Mouse (Mus musculus) brain, embryonic 14.5 days (tissue): ENCODE results near the gene Dcaf15. TPM values are rescaled to one million over a fixed set of nuclear protein-coding genes. Genes with fewer than 3 reads are reported as not detected.

ENCODE experiments used
- DNase-seq: peaks from one replicate; pipeline ENCODE4 v3.0.0-alpha.2; 2011; ENCODE audit warnings: low read depth
- CTCF ChIP-seq: fragments of 200-500 bp; IDR thresholded peaks from 2 replicates; pipeline ENCODE4 v1.5.1; 2012; ENCODE audit warnings: inconsistent platforms, mild to moderate bottlenecking, moderate library complexity, borderline replicate concordance; ENCODE audit not compliant: insufficient read depth, insufficient read length; ENCODE audit errors: extremely low read depth
- POLR2A ChIP-seq: fragments of 200-500 bp; IDR thresholded peaks from 2 replicates; pipeline ENCODE4 v1.6.1; 2012; ENCODE audit warnings: mild to moderate bottlenecking, inconsistent platforms, borderline replicate concordance; ENCODE audit not compliant: poor library complexity, insufficient read depth, insufficient read length, severe bottlenecking; ENCODE audit errors: extremely low read depth
- polyA plus RNA-seq: library from polyadenylated mRNA; depleted of rRNA; stranded (reverse); fragments of >200 nt; gene quantifications from 2 replicates; pipeline ENCODE4 v1.2.3, GENCODE M21; 2012

The Dcaf15 gene
- polyA plus RNA-seq, 1 experiment: 109 TPM

DNA sequence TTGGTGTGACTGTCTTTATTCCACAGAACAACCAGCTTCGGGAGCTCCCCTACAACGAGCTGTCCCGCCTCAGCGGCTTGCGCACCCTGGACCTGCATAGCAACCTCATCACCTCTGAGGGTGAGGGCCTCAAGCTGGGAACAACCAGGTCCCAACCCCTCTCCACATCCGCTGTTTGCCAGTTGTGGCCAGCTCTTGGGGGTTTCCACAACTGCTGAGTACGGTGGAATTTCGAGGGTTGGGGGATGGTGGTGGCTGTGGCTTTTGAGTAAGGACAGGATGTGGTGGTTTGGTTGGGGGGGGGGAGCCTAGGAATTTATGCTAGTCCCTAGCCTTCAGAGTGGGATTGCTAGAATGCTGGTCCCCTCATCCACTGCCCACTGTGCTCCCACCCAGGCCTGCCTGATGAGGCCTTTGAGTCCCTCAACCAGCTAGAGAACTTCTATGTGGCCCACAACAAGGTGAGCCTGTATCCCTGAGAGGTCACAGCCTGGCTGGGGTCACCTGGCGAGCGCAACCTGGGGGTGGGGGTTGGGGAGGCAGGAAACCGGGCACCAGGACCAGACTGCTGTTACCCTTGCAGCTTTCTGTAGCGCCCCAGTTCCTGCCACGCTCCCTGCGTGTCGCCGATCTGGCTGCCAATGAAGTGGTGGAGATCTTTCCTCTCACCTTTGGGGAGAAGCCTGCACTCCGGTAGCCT is 22.8 kb upstream of the Dcaf15 start:
- no peak for DNase-seq
- no peak for TF ChIP-seq POLR2A
- no peak for TF ChIP-seq CTCF

DNA sequence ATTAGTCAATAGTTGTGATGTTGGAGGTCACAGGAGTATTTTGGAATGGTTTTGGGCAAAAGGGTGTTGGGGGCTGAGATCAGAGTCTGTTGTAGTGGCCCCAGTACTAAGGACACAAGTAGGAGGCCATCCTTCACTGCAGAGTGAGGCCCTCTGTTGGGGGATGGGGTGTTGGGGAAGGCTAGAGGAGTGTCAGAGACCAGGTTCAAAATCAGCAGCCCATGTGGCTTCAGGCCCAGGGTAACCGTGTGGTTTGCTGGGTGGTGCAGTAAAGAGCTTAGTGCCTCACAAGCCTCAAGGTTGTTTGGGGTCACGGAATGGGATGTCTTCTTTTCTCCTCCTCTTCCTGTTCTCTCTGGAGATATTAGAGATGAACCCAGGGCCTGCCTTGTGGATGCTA is 22.2 kb upstream of the Dcaf15 start:
- TF ChIP-seq CTCF (no peak), POLR2A (no peak)
- DNase-seq: no peak

DNA sequence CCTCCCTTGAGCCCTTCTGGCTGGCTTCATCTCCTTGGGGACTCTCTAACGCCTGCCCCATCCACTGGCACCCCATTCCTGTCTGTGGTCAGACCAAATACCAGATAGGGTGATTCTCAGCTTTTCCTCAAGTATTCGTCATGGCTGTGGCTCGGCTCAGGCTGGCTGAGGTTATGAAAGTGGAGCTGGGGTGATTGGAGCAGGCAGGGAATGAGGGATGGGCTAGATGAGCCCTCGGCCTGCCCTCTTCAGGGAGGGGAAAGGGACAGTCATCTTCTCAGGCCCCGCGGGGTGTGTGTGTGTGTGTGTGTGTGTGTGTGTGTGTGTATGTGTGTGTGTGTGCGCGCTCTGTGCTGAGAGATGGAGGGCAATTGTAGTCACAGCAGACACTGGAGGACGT is 21.1 kb upstream of the Dcaf15 start, which contains the start of gene Podnl1:
Gene Podnl1 (plus strand): TSS at position 334 of the 400 bp plus-strand sequence.
- TF ChIP-seq CTCF: no peak
- TF ChIP-seq POLR2A: no peak
- no peak for DNase-seq

DNA sequence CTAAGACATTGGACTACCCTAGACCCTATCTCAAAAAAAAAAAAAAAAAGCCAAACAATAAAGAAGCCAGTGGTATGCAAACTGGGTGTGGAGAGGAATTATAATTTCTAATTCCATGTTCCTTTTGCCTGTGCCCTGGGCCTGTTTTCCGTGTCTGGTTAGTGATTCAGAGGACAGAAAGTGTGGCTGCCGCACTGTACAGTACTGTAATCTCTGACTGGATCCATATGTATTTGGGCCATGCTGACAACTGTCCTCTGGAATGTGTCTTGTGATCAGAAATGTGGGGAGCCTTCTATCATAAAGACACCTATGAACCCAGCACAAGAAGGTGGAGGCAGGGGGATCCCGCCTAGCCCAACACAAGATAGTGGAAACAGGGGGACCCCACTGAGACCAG is 17.6 kb upstream of the Dcaf15 start:
- no peak for DNase-seq
- no peak for TF ChIP-seq CTCF

DNA sequence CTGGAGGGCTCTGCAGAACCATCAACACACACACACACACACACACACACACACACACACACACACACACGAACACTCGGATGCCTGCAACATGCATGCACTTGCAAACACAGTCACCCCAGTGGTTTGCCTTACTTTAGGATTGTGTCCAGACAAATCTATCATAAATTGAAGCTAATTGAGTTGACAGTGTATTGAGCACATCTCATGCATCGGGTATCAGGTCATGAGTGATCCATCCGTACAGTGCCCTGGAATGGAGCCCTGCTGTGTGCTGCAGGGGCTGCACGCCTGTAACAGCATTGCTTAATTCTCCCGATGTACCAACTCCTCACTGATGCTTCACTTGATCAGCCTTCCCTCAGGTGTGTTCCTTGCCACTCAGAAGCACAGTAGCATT is 11.1 kb upstream of the Dcaf15 start:
- TF ChIP-seq POLR2A (no peak), CTCF (no peak)
- DNase-seq: no peak

DNA sequence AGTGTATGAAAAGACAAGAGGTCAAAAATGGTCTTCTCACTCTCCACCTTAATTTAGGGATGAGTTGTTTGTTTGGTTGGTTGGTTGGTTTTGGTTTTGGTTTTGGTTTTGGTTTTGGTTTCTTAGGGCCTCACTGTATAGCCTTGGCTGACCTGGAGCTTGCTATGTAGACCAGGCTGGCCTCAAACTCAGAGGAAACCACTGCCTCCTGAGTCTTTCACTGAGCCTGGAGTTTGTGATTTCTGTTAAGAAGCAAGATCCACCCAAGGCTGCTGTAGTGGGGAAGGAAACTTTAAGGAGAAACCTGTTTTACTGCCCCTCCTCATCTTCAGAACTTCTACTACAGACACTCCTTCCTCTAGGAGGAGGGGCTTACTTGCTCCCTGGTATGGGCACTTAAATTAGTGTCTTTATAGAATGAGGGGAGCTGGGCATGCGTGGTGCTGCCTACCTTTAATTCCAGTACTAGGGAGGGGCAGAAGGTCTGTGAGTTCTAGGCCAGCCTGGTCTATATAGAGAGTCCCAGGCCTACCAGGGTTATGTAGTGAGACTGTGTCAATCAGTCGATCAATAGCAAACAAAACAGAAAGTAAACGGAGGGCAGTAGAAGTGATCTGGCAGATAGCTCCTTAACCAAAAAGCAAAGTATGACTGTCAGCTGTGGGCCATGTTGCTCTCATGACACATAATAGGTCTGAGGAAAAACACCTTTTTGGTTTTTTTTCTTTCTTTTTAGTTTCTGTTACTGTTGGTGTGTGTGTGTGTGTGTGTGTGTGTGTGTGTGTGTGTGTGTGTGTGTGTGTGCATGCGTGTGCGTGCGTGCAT is 1.9 kb upstream of the Dcaf15 start:
- no peak for DNase-seq
- no peak for TF ChIP-seq POLR2A
- TF ChIP-seq CTCF: no peak

DNA sequence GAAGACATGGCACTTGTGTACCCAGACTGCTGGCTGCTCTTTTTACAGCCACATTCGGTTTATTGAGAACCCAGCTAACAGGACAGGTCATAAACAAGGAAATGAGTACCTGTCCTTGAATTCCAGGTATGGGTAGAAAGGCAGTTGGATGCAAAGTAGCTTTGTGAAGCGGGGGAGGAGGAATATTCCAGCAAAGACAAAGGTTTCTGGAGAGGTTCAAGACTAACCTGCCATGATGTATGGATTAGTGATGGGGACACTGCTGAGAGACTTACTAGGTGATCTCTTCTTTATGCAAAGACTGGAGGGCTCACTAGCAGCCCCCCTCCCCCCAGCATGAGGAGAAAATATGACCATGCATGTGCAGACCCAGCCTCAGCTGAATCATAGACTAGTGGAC is 1.1 kb upstream of the Dcaf15 start:
- DNase-seq: no peak
- no peak for TF ChIP-seq CTCF
- no peak for TF ChIP-seq POLR2A

DNA sequence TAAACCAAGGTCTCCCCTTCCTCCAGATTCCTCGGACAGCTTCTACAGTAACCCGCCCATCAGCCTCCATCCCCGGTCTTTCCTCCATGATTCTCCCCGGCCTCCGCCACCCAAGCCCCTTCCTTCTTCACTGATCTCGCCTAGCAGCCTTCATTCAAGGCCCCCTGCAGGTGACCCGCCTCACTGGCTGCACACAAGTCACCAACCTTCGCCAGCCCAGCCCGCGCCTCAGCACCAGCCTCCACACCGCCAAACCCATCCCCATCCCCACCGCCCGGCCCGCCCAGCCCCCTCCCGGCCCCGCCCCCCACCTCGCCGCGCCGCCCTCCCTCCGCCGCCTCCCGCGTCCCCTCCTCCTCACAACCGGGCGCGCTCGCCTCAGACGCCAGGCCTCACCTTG is 347 bp downstream of the Dcaf15 start:
- peak; percentile 89 for DNase-seq
- TF ChIP-seq CTCF (peak; percentile 37; the same call in 1 of the 2 replicates), POLR2A (no peak)

DNA sequence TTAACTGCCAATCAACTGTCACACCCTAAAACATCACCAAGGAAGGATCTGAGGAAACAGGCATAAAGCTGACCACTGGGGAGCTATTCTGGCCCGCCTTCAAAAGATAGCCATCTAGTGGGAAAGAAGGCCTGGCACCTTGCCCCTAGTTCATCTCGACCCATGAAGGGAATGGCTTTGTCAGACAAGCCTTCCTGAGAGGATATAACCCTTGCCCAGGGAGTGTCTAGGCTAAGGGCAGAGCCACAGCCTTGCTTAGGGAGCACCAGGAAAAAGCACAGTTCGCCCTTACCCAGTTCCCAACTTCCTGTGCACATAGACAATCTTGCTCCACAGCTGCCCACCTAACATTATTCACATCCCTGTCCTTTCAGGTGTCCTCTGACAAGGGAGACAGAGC is 967 bp downstream of the Dcaf15 start:
- no peak for TF ChIP-seq POLR2A
- no peak for TF ChIP-seq CTCF
- peak; percentile 13 for DNase-seq

DNA sequence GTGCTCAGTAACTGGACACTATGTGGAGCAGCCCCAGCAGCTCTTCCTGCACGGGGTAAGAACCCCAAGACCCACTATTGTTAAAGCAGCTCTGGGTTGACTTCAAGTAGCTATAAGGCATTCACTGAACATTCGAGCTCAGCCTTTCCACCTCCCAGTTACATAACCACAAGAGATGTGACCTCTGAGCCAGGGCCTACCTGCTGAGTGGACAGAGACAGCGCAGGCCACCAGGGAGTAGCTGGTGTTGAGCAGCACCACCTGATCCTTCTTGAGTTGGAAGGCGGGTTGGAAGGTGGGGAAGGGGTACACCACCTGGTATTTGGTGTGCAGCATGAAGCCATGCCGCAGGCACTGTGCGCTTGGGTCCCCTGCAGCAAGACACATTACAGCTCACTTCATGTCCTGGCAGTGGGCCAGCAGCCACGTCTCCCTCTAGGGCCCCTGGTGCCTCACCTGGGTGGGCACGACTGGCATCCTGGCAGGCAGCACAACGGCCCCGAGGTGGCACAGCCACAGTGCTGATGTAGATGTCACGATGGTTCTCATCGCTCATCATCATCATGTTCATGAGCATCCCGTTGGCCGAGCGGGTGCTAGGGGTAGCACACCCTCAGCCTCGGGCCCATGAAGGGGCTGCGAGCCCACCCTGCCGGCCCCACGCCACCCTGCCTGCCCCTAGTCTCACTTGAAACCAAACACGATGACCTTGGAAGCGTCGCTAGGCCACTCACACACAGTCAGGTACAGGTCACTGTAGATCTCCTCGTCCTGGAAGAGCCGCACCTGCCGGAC is 2.9 kb downstream of the Dcaf15 start:
- no peak for DNase-seq
- TF ChIP-seq POLR2A (no peak), CTCF (no peak)

DNA sequence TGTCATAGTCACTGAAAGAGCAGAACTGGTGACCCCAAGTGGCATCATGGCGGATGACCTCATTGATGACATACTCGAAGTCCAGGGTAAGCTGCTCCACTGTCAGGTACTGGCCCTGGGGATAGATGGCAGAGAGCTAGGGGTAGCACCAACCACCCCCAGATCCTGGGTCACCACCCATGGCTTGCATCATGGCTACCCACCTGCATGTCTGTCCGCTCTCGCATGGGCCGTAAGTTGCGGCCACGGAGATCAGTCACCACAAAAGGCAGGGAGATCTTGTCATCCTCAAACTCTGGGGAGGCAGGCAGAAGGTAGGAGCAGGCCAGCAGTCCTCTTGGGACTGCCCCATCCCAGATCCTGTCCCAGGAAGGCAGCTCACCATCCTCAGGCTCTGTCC is 6.2 kb downstream of the Dcaf15 start:
- no peak for TF ChIP-seq POLR2A
- no peak for TF ChIP-seq CTCF

More for the DNA sequence above, 6.2 kb downstream of the Dcaf15 start:
- DNase-seq: no peak
